Mouse (Mus musculus) cerebellum, adult 2 months (tissue): ENCODE measurements around the gene Diras1.

Source experiments
- CTCF ChIP-seq: fragments of 200-500 bp; IDR thresholded peaks from 2 replicates; pipeline ENCODE4 v1.5.1; 2011; ENCODE audit warnings: low read depth, mild to moderate bottlenecking, control low read depth, low read length, moderate library complexity, borderline replicate concordance; ENCODE audit not compliant: insufficient read depth
- POLR2A ChIP-seq: fragments of 200-500 bp; IDR thresholded peaks from 2 replicates; pipeline ENCODE4 v1.6.1; 2011; ENCODE audit warnings: low read length, control low read depth, borderline replicate concordance; ENCODE audit not compliant: insufficient read depth

GRCm38 (mm10) chr10:80999362-81000196 is 25.9 kb downstream of the Diras1 start:
- peak; percentile 94 for TF ChIP-seq CTCF
- TF ChIP-seq POLR2A: no peak
